Mouse (Mus musculus) B cell, adult 2 months (primary cell): ENCODE results near the gene Myog.

Source experiments
- DNase-seq, 2 experiments: peaks; one replicate each; pipeline ENCODE4 v3.0.0; 2022

Myog gene

GRCm38 (mm10) chr1:134285458-134286120 lies 4.2 kb upstream of the Myog start:
- no peak for DNase-seq

DNA sequence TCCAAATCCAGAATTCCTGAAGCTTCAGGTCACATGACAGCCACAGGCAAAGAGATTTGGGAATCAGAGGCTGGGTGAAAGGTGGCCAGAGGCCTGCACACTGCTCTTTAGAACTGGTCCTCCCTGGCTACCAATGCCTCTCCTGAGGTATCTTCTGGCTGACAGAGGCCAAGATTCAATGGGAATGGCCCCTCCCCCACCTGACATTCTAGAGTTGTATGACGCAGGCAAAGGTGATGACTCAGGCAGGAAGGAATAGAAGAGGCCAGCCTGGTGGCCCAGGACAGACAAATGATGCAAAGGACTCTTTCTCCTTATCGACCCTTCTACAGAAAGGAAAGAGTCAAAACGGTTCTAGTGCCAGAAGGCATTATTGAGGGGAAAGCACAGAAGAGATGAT lies 1.6 kb upstream of the Myog start:
- DNase-seq: no peak

DNA sequence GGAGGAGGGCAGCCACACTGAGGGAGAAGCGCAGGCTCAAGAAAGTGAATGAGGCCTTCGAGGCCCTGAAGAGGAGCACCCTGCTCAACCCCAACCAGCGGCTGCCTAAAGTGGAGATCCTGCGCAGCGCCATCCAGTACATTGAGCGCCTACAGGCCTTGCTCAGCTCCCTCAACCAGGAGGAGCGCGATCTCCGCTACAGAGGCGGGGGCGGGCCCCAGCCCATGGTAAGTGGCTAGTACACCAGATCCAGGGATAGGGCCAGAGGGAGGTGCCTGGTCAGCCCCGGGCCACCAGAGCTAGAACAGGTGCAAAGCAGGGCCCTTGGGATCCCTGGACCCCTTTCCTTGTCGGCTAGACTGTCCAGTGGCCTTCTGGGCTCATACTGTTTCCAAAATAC lies 511 bp downstream of the Myog start:
- DNase-seq: no peak

DNA sequence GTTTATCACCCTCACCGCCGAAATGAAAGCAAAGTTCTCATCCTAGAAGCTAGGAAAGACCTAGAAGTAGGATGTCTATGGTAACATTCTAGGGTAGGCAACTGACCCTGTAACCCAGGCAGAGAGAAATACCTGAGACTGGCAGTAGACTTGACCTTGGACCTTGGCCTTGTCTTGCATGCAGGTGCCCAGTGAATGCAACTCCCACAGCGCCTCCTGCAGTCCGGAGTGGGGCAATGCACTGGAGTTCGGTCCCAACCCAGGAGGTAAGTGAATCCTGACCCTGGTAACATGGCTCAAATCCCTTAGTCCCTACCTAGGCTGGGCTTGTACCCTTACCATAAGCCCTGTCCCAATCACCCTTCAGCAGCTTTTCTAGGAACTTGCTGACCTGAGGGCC lies 1.1 kb downstream of the Myog start:
- DNase-seq: peak in 1 of 2 experiments; percentile 29

- DNase-seq: no peak
These were observed 1.8 kb downstream of the Myog start for GRCm38 (mm10) chr1:134291555-134291954.

- no peak for DNase-seq
These were observed 2.3 kb downstream of the Myog start for GRCm38 (mm10) chr1:134292073-134292472.

DNA sequence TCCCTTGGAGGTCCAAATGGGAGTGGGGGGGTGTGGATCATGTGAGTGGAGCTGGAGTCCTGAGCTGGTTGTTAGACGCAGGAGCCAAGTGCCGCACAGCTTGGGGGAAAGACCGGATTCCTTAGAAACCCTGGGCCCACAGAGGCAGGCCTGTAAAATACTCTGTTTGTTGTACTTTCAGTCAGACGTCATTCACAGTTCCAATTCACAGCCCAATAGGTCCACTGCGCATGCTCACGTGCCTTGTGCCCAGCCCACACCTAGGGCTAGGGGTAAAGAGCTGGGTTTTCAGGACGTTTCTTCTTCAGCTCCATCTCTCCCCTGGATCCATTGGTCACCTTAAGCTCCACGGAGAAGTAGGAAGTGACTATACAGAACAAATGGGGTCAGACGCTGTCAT lies 2.8 kb downstream of the Myog start:
- no peak for DNase-seq

- no peak for DNase-seq
These were observed 3.5 kb downstream of the Myog start for GRCm38 (mm10) chr1:134293276-134293675.

DNA sequence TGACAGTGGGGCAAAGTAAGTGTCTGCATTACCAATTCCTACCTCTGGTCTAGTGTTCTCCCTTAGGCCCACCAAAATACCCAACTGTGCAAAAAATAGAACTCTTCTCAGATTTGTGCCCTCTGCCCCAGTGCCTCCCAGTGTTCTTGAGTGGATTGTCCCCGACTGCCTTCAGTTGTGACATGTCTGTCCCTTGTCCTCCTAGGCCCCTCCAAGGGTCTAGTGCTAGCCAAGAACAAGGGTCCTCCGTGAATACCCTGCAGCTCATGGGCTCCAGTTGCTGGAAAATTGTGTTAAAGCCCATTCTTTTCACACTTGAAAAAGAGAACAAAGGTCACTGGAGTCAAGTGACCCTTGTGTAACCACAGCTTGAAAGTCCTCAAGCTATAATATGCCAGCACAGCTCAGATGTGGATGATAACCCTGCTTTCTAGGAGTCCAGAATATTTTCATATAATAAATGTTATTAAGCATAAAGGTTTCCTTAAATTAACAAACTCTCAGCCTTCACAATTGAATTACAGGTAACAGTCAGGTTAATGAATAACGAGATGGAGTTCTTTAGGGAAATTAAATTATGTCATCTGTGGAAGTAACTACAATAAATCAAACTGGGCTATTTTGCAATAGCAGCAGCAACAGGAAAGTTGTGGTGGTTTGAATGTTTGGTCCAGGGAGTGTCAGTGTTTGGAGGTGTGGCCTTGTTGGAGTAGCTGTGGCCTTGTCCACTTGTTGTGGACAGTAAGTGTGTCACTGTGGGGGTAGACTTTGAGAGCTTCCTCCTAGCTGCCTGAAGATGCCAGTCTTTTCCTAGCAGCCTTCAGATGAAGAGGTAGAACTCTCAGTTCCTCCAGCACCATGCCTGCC lies 4.2 kb downstream of the Myog start:
- DNase-seq: no peak

DNA sequence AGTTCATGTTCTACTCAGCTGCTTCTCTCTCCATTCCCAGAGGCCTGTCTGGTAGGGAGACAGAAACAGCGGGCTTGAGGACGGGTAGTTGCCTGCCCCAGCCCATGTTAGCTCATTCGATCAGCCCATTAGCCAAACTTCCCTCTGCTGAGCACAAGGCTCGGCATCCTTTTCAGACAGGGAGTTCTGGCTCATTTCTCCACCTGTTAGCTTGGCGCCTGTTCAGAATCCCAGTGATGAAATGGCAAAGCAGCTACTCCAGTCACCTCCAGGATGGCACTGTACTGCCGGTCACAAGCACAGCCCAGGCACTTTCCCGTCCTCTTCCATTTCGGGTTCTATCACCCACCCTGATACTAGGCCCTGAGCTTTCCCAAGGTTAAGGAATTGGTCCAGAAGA lies 7.5 kb downstream of the Myog start:
- no peak for DNase-seq

DNA sequence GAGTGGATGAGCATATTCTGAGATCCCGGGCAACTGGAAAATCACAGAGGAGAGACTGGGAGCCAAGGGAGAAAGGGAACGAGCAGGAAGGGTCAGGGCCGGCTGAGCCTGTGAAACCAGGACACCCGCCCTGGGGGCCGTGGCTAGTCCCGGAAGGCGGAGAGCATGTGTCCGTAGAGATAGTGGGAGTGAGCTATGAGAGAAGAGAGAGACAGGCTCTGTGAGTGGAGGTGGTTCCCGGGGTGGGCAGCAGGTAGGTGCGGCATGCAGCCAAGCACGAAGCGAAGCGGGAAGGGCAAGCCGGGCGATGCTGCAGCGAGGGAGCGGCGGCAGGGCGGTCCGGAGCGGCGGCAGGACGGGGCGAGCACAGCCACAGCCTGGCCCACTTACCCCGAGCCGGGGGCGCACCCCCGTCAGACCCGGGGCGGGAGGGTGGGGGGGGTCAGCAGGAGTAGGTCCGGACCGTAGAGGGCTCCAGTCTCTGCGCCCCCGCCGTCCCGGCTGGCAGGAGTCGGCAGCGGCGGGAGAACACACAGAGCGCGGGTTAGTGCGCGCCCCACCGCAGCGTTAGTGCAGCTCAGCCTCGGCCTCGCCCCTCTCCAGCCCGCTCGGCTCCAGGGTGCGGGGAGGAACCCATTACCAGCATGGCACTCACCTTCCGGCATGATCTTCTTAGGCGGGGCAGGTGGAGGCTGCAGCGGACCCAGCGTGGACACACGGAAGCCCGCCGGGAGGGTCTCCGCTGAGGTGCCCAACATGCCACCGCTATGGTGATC lies 9.0 kb downstream of the Myog start:
- peak; percentile 42 to 47 for DNase-seq

DNA sequence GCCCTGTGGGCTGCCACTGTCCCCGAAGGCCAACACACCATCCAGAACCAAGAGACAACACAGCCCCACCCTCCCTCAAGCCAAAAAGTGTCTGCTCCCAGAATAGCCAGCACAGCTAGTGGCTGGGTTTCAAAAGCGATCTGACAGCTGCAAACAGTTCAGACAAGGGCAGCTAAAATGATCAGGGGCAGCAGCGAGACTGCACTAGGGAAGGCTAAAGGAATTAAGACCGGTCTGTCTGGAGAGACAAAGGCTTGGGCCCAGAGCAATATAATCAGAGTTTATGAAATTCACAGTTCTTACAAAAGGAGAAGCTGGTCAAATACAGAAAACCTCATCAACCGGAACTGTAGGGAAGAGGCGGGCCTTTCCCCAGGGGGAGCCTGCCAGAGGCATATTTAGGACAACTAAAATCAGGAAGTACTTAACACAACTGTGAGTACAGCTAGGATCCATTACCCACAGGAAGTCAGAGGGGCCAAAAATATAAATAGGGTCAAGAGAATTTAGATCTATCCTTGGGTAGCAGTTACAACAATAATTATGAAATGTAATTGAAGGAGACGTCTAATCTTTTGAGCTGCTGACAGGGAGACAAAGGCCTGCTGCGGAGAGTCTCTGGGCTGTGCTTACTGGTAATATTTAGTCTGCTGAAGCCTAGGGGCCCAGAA lies 12.9 kb downstream of the Myog start:
- DNase-seq: peak; percentile 61 to 71

GRCm38 (mm10) chr1:134304940-134305339 lies 15.2 kb downstream of the Myog start:
- DNase-seq: no peak

DNA sequence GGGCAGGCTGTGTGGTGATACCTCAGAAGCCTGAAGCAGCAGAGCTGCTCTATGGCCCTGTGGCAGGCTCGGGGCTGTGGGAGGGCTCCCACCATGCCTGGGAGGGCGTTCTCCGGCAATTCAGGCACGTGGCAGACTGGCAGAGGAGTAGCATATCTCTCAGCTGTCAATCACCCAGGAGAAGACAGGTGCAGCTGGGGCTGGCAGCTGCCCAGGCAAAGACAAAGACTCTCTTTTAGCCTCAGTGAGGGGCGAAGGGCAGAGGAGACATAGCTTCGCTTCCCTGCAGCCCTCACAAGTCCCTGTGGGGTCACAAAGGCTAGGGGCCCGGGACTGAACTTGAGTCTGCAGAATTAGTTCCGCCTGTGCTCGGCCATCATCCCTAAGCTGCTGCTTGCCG lies 17.6 kb downstream of the Myog start:
- no peak for DNase-seq

DNA sequence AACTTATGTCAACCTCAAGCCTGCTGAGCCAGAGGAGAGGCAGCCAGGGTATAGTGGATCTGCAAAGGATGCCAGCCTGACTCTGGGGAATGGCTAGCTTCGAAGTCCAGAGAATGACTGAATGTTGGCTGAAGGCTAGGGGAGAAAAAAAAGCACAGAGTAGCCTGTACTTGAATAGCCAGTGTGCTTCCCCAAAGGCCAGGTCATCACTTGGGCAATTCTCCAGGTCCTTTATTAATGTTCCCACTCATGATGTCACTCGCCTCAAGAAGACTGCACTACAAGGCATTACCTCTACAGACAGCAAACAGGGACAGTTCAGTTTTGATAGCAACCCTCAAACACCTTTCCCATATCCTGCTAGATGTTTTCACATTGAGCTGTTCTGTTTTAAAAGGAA lies 20.5 kb downstream of the Myog start:
- DNase-seq: no peak

- DNase-seq: no peak
These were observed 20.9 kb downstream of the Myog start for GRCm38 (mm10) chr1:134310729-134311128.

DNA sequence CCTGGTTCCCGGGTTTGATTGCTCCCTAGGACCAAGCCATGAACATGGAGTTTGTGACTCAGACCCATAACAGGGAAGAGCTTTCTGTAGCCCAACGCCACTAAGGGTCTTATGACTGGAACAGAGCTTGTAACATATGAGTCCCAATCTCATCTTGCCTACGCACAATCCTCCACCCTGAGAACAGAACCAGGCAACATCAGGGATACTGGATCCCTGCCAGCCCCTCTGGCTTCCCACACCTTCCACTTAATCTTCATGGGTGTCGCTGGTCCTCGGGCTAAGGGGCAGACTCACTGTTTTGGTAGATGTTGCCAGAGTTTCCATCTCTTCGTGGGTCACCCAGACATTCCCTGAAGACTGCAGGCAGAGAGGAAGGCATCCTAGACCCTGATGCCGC lies 22.0 kb downstream of the Myog start:
- no peak for DNase-seq

DNA sequence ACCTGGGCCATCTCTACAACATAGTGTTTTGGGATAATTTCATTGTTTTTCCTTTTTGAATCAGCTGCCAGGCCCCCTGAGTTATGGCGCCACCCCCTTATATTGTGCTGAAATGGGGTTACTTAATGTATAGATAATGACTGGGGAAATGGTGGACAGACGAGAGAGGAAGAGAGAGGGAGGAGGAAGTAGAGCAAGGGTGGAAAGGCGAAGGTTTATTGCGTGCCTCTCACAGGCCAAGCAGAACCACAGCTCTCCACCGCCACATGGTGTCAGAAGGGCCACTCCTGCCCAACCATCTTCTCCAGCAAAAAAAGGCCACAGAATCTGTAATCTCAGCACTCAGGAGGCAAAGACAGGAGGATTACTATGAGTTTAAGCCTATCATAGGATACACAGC lies 25.4 kb downstream of the Myog start:
- no peak for DNase-seq

- no peak for DNase-seq
These were observed 26.6 kb downstream of the Myog start for GRCm38 (mm10) chr1:134316361-134316760.

- no peak for DNase-seq
These were observed 28.5 kb downstream of the Myog start for GRCm38 (mm10) chr1:134318261-134318660.

DNA sequence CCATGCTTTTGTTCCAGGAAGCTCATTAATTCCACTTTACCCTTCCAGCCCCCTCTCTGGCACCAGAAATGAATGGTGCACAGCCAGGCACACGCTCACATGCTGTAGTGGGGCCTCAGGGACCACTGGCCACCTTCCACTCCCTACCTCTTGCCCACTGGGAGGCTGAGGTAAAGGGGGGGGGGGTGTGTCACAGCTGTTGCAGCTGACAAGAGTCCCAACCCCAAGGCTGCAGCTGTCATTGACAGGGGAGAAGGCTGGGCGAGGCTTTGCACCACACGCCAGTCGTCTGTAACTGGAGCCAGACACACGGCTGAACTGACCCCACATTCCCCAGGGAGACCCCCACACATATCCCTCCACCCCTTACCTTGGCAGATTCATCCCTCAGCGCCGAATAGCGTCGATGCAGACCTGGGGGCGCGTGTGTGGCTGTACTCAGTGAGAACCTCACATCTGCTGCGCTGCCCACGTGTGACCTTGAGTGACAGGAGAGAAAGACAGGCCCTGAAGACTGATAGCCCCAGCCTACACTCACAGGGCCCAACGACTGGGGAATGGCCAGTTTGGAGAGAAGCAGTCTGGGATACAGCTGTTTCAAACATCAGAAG lies 31.0 kb downstream of the Myog start:
- DNase-seq: no peak

- DNase-seq: peak in 1 of 2 experiments; percentile 17
These were observed 32.8 kb downstream of the Myog start for GRCm38 (mm10) chr1:134322591-134322990.
